In the genomic region with DNA sequence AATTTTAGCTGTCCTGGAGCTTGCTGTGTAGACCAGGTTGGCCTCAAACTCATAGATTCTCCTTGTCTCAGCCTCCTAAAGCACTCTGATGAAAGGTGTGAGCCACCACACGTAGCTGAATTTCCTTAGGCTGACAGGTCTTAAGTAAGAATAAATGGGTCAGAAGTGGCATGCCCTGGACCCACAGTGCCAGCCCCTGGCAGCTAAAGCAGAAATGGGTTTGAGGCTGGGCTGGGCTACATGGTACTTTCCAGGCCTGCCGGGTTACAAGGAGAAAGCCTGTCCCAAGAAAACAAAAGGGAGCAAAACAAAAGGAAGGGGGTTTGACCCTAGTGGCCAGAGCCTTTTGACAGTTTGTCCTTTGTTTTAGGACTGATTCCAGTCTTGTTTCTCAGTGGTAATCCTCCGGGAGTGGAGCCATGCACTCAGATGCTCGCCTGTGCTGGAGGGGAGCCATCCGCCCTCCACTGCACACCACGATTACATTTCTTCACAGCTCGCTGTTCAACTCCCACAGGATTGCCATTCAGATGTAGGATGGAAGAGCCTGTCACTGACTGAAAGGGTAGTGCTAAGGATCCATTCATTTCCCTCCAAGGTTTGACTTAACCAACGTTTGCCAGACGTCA, we compare ENCODE assay signal across 9 mouse cellular contexts. TPM values are rescaled to one million over a fixed set of nuclear protein-coding genes. Genes with fewer than 3 reads are reported as not detected.
DNase-seq lines count a peak whose midpoint lies in the region; ATAC-seq lines count a peak whose summit lies in the region.
"Had no signal": no experiment of that assay in that cellular context is flagged by ENCODE, and none has a peak within 500 bp of the region (broad histone marks: within the 10 kb centered on the region; RNA-seq: fewer than 3 reads in every experiment).

No protein-coding gene starts in this region.

- peak overlapping the region; percentile 25; the same call in 1 of the 2 replicates for H3K9ac ChIP-seq in limb, embryonic 13.5 days
- no peak overlapping the region for H3K9ac ChIP-seq in forebrain, embryonic 13.5 days
- H3K9ac ChIP-seq: liver, embryonic 15.5 days had no signal

- H3K4me3 ChIP-seq in limb, embryonic 13.5 days = no peak overlapping the region
- H3K4me3 ChIP-seq in limb, embryonic 10.5 days = no peak overlapping the region
- H3K4me3 ChIP-seq in forebrain, embryonic 13.5 days = no peak overlapping the region
- H3K4me3 ChIP-seq: liver, embryonic 15.5 days had no signal

- no peaks in the 10 kb centered on the region for H3K4me1 ChIP-seq in limb, embryonic 13.5 days
- no peaks in the 10 kb centered on the region for H3K4me1 ChIP-seq in limb, embryonic 10.5 days
- 0 out of 2 replicates have a peak, but pooled peaks cover 7% of the 10 kb centered on the region for H3K4me1 ChIP-seq in forebrain, embryonic 13.5 days

- H3K4me2 ChIP-seq in limb, embryonic 13.5 days (replicated peaks) = no peak overlapping the region
- no peak overlapping the region for H3K4me2 ChIP-seq in forebrain, embryonic 13.5 days
- H3K4me2 ChIP-seq: liver, embryonic 15.5 days had no signal

- DNase-seq in limb, embryonic 10.5 days (ENCODE audit: low spot score) = no peak
- peak; percentile 19 to 61 for DNase-seq in layer of hippocampus, postnatal 14 days (ENCODE audit: low spot score in 2 of 2)
- peak; percentile 59 to 61 for DNase-seq in right cerebral cortex, postnatal 36 days (ENCODE audit: low spot score in 2 of 2)
- no peak for DNase-seq in lung, postnatal 4 days
- no peak for DNase-seq in natural killer cell, adult 2 months (ENCODE audit: low spot score in 2 of 2)

- no peaks in the 10 kb centered on the region for H3K27me3 ChIP-seq in limb, embryonic 13.5 days
- no peaks in the 10 kb centered on the region for H3K27me3 ChIP-seq in limb, embryonic 10.5 days (ENCODE audit: low read depth, poor library complexity, severe bottlenecking)
- H3K27me3 ChIP-seq in forebrain, embryonic 13.5 days = no peaks in the 10 kb centered on the region
- H3K27me3 ChIP-seq: liver, embryonic 15.5 days had no signal

- H3K9me3 ChIP-seq in limb, embryonic 13.5 days = no peaks in the 10 kb centered on the region
- H3K9me3 ChIP-seq in limb, embryonic 10.5 days (replicated peaks) = no peaks in the 10 kb centered on the region
- H3K9me3 ChIP-seq in forebrain, embryonic 13.5 days (replicated peaks) = no peaks in the 10 kb centered on the region
- H3K9me3 ChIP-seq: liver, embryonic 15.5 days had no signal

- 81% methylated on average over 9 of the region's 9 CpGs for WGBS in limb, embryonic 13.5 days
- WGBS in limb, embryonic 10.5 days = 81% methylated on average over 9 of the region's 9 CpGs
- 15% methylated on average over 9 of the region's 9 CpGs for WGBS in forebrain, embryonic 13.5 days

- peaks cover 50% of the 10 kb centered on the region for H3K36me3 ChIP-seq in limb, embryonic 13.5 days
- H3K36me3 ChIP-seq in limb, embryonic 10.5 days = peaks cover 65% of the 10 kb centered on the region
- H3K36me3 ChIP-seq in forebrain, embryonic 13.5 days (ENCODE audit: poor library complexity, severe bottlenecking) = peaks cover 49% of the 10 kb centered on the region

- H3K27ac ChIP-seq in limb, embryonic 13.5 days = no peak overlapping the region
- H3K27ac ChIP-seq in limb, embryonic 10.5 days = no peak overlapping the region
- no peak overlapping the region for H3K27ac ChIP-seq in forebrain, embryonic 13.5 days
- H3K27ac ChIP-seq: liver, embryonic 15.5 days had no signal

- no peak for ATAC-seq in limb, embryonic 13.5 days (ENCODE audit: low FRiP score, low read depth)
- peak; percentile 94 for ATAC-seq in frontal cortex, adult (ENCODE audit: low TSS enrichment)
- ATAC-seq in forebrain, embryonic 13.5 days = no peak

RNA-seq across cellular contexts. Expression of a gene that starts 9.6 kb away (rescaled TPM):
- polyA plus RNA-seq in limb, embryonic 13.5 days (2015; fragmentation: Nextera tagmentation; extraction: Ambion mirVana) = 12.1 and 14.0 TPM in 2 replicates
- polyA plus RNA-seq in limb, embryonic 10.5 days (2016; fragmentation: Nextera tagmentation; extraction: Ambion mirVana) = 15.6 and 17.3 TPM in 2 replicates
- 10 to 100 TPM; 24.6 to 27.5 TPM for total RNA-seq in layer of hippocampus, postnatal 14 days (2021)
- 15.8 and 16.4 TPM in 2 replicates for polyA plus RNA-seq in forebrain, embryonic 13.5 days (2015; fragmentation: Nextera tagmentation; extraction: Ambion mirVana)

RNA-seq across cellular contexts. Expression of a gene that starts 39.0 kb away (rescaled TPM):
- 32.1 and 37.1 TPM in 2 replicates for polyA plus RNA-seq in limb, embryonic 13.5 days (2015; fragmentation: Nextera tagmentation; extraction: Ambion mirVana)
- polyA plus RNA-seq in limb, embryonic 10.5 days (2016; fragmentation: Nextera tagmentation; extraction: Ambion mirVana) = 43.7 and 45.7 TPM in 2 replicates
- 10 to 100 TPM; 28.0 to 28.4 TPM for total RNA-seq in layer of hippocampus, postnatal 14 days (2021)
- polyA plus RNA-seq in forebrain, embryonic 13.5 days (2015; fragmentation: Nextera tagmentation; extraction: Ambion mirVana) = 45.8 and 51.4 TPM in 2 replicates

RNA-seq across cellular contexts. Expression of a gene that starts 39.5 kb away (rescaled TPM):
- polyA plus RNA-seq in limb, embryonic 13.5 days (2015; fragmentation: Nextera tagmentation; extraction: Ambion mirVana) = 55.0 and 56.9 TPM in 2 replicates
- 33.5 and 41.6 TPM in 2 replicates for polyA plus RNA-seq in limb, embryonic 10.5 days (2016; fragmentation: Nextera tagmentation; extraction: Ambion mirVana)
- 100 to 1,000 TPM; 101 to 106 TPM for total RNA-seq in layer of hippocampus, postnatal 14 days (2021)
- polyA plus RNA-seq in forebrain, embryonic 13.5 days (2015; fragmentation: Nextera tagmentation; extraction: Ambion mirVana) = 59.2 and 63.6 TPM in 2 replicates

RNA-seq across cellular contexts. Expression of a gene that starts 50.5 kb away (rescaled TPM):
- polyA plus RNA-seq in limb, embryonic 13.5 days (2015; fragmentation: Nextera tagmentation; extraction: Ambion mirVana) = 0.67 and 0.70 TPM in 2 replicates
- polyA plus RNA-seq in limb, embryonic 10.5 days (2016; fragmentation: Nextera tagmentation; extraction: Ambion mirVana) = 0.26 and 0.28 TPM in 2 replicates
- total RNA-seq in layer of hippocampus, postnatal 14 days (2021) = 10 to 100 TPM; 44.3 to 46.1 TPM
- polyA plus RNA-seq in forebrain, embryonic 13.5 days (2015; fragmentation: Nextera tagmentation; extraction: Ambion mirVana) = 5.1 and 5.7 TPM in 2 replicates

Comparison
In these comparisons a context has a peak if more than half of its experiments do, and no peak if none do; other contexts are left out.
1. DNase-seq: peak in layer of hippocampus, postnatal 14 days (2 of 2) and right cerebral cortex, postnatal 36 days (2 of 2); none in limb, embryonic 10.5 days (single experiment), lung, postnatal 4 days (0 of 2) and natural killer cell, adult 2 months (0 of 2).